Mouse (Mus musculus): ENCODE measurements around the gene Fancd2os. TPM values are rescaled to one million over a fixed set of nuclear protein-coding genes. Genes with fewer than 3 reads are reported as not detected.

The Fancd2os gene
- polyA plus RNA-seq, 1 experiment from 2014 or later, result 0.22 TPM

DNA sequence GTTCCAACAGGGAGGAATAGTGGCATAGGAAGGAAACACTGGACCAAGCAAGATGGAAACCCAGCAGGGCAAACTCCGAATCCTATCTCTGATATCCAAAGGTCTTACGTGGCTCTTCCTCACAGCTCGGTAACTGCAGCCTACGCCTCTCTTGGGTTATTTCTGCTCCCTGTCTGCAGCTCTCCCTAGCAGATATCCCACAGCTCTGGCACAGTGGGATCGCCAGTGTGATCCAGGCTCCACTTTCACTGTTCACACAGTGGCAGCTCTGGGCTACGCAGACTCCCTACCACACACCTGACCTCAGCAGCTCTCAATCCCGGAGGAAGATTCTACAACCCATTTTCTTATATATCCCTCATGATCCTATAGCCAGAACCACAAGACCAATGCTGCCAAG, 13.6 kb upstream of the Fancd2os start:
- ATAC-seq (replicated peaks; ENCODE audit: low FRiP score, low TSS enrichment, low read depth) (no peak), DNase-seq (ENCODE audit: low spot score) (no peak)
- Histone ChIP-seq H3K4me2 (ENCODE audit: low read length) (no peak overlapping the region), H3K27me3 (replicated peaks; ENCODE audit: control insufficient read depth, insufficient read depth, low read length) (no peaks in the 10 kb centered on the region), H3K9ac (ENCODE audit: low read length) (no peak overlapping the region), H3K27ac (ENCODE audit: low read depth) (no peak overlapping the region), H3K4me3 (ENCODE audit: low read depth, low read length) (no peak overlapping the region), H3K4me1 (replicated peaks; ENCODE audit: control insufficient read depth, insufficient read depth, low read length) (no peaks in the 10 kb centered on the region), H3K9me3 (ENCODE audit: control insufficient read depth, low read length) (no peaks in the 10 kb centered on the region), H3K36me3 (ENCODE audit: control insufficient read depth, insufficient read depth, low read length) (peaks cover 75% of the 10 kb centered on the region)
- WGBS, result 95% methylated on average over 7 of the region's 7 CpGs

DNA sequence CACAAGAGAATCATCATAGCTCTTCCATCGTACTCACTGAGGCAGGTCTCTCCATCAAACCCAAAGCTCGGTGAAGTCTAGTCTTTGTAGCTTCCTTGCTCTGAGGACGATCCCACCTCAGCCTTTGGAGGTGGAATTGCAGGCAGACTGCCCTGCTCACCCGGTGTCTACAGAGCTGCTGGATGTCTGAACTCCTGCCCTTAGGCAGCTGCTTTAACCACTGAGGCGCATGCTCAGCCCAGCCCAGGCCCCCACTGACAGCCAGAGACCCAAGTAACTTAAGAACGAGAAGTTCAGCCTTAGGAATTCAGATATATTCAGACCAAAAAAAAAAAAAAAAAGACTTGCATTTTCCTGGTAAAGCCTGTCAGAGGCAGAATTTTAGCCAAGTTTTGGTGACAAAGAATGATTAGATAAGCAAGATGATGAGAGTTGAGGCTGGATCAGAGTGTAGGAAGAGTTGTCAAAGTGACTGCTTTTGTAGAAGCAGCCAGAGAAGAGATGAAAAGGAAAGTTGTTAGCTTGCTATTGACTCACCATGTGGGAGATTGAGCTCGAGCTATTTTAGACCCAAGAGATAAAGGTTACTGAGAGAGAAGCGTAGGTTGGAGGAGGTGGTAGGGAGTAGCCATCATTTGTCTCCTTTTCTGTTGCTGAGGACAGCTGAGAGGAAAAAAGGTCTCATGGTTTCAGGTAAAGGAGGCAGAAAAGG, 11.9 kb upstream of the Fancd2os start:
- H3K9me3 ChIP-seq (ENCODE audit: control insufficient read depth, low read length), result no peaks in the 10 kb centered on the region
- H3K27me3 ChIP-seq (replicated peaks; ENCODE audit: control insufficient read depth, insufficient read depth, low read length), result no peaks in the 10 kb centered on the region
- WGBS, result 91% methylated on average over 8 of the region's 8 CpGs
- no peaks in the 10 kb centered on the region for H3K4me1 ChIP-seq (replicated peaks; ENCODE audit: control insufficient read depth, insufficient read depth, low read length)
- DNase-seq (ENCODE audit: low spot score) (no peak), ATAC-seq (replicated peaks; ENCODE audit: low FRiP score, low TSS enrichment, low read depth) (no peak)
- H3K36me3 ChIP-seq (ENCODE audit: control insufficient read depth, insufficient read depth, low read length), result peaks cover 67% of the 10 kb centered on the region
- no peak overlapping the region for H3K4me3 ChIP-seq (ENCODE audit: low read depth, low read length)
- no peak overlapping the region for H3K27ac ChIP-seq (ENCODE audit: low read depth)
- no peak overlapping the region for H3K9ac ChIP-seq (ENCODE audit: low read length)
- no peak overlapping the region for H3K4me2 ChIP-seq (ENCODE audit: low read length)

DNA sequence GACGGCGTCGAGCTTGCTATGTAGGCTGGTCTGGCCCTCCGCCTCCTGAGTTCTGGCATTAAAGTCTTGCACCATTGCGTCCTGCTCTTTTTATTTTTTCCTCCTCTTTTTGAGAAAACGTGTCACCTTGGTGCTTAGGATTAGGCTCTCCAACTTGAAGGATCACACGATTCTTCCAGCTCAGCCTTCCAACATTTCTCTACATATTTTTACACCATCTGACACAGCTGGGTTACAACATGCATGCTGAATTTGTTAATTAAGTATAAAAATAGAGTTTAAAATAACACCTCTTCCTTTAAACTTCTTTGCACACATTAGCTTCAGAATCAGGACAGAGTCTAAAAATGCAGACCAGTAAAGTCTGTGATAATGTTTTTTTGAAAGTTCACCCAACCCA, 8.8 kb upstream of the Fancd2os start:
- H3K9me3 ChIP-seq (ENCODE audit: control insufficient read depth, low read length), result no peaks in the 10 kb centered on the region
- no peak for ATAC-seq (replicated peaks; ENCODE audit: low FRiP score, low TSS enrichment, low read depth)
- no peak overlapping the region for H3K4me2 ChIP-seq (ENCODE audit: low read length)
- H3K4me3 ChIP-seq (ENCODE audit: low read depth, low read length), result no peak overlapping the region
- no peak overlapping the region for H3K27ac ChIP-seq (ENCODE audit: low read depth)
- peaks cover 44% of the 10 kb centered on the region for H3K36me3 ChIP-seq (ENCODE audit: control insufficient read depth, insufficient read depth, low read length)
- peaks cover 15% of the 10 kb centered on the region for H3K4me1 ChIP-seq (replicated peaks; ENCODE audit: control insufficient read depth, insufficient read depth, low read length)
- no peaks in the 10 kb centered on the region for H3K27me3 ChIP-seq (replicated peaks; ENCODE audit: control insufficient read depth, insufficient read depth, low read length)
- DNase-seq (ENCODE audit: low spot score), result no peak
- WGBS, result 79% methylated on average over 7 of the region's 7 CpGs
- no peak overlapping the region for H3K9ac ChIP-seq (ENCODE audit: low read length)

- Histone ChIP-seq H3K27me3 (replicated peaks; ENCODE audit: control insufficient read depth, insufficient read depth, low read length) (no peaks in the 10 kb centered on the region), H3K4me2 (ENCODE audit: low read length) (no peak overlapping the region), H3K4me1 (replicated peaks; ENCODE audit: control insufficient read depth, insufficient read depth, low read length) (peaks cover 15% of the 10 kb centered on the region), H3K27ac (ENCODE audit: low read depth) (no peak overlapping the region), H3K9me3 (ENCODE audit: control insufficient read depth, low read length) (no peaks in the 10 kb centered on the region), H3K9ac (ENCODE audit: low read length) (no peak overlapping the region), H3K4me3 (ENCODE audit: low read depth, low read length) (no peak overlapping the region), H3K36me3 (ENCODE audit: control insufficient read depth, insufficient read depth, low read length) (peaks cover 40% of the 10 kb centered on the region; the same call in 1 of the 2 replicates)
- ATAC-seq (replicated peaks; ENCODE audit: low FRiP score, low TSS enrichment, low read depth) (no peak), DNase-seq (ENCODE audit: low spot score) (no peak)
- 57% methylated on average over 6 of the region's 6 CpGs for WGBS
Measured at GRCm38 (mm10) chr6:113608871-113609270, 8.4 kb upstream of the Fancd2os start.

GRCm38 (mm10) chr6:113605224-113605545, 4.7 kb upstream of the Fancd2os start:
- whole genome bisulfite sequencing, result 4% methylated on average over 10 of the region's 10 CpGs
- H3K4me1 ChIP-seq (replicated peaks; ENCODE audit: control insufficient read depth, insufficient read depth, low read length), result peaks cover 19% of the 10 kb centered on the region
- H3K27ac ChIP-seq (ENCODE audit: low read depth), result peak overlapping the region; percentile 66; the same call in 1 of the 2 replicates
- H3K36me3 ChIP-seq (ENCODE audit: control insufficient read depth, insufficient read depth, low read length), result peaks cover 15% of the 10 kb centered on the region; the same call in 1 of the 2 replicates
- H3K9ac ChIP-seq (ENCODE audit: low read length), result peak overlapping the region; percentile 72
- no peak for ATAC-seq (replicated peaks; ENCODE audit: low FRiP score, low TSS enrichment, low read depth)
- no peaks in the 10 kb centered on the region for H3K9me3 ChIP-seq (ENCODE audit: control insufficient read depth, low read length)
- peak overlapping the region; percentile 87 for H3K4me2 ChIP-seq (ENCODE audit: low read length)
- H3K4me3 ChIP-seq (ENCODE audit: low read depth, low read length), result peak overlapping the region; percentile 87
- DNase-seq (ENCODE audit: low spot score), result no peak
- H3K27me3 ChIP-seq (replicated peaks; ENCODE audit: control insufficient read depth, insufficient read depth, low read length), result no peaks in the 10 kb centered on the region

- peak within 1 kb of the TSS; percentile 72 for H3K9ac ChIP-seq (ENCODE audit: low read length)
- peak; percentile 94 for DNase-seq (ENCODE audit: low spot score)
Measured at GRCm38 (mm10) chr6:113604432-113605223, 4.1 kb upstream of the Fancd2os start, which contains the start of gene Brk1. Gene Brk1, plus strand, starts transcription at chr6:113604772.

DNA sequence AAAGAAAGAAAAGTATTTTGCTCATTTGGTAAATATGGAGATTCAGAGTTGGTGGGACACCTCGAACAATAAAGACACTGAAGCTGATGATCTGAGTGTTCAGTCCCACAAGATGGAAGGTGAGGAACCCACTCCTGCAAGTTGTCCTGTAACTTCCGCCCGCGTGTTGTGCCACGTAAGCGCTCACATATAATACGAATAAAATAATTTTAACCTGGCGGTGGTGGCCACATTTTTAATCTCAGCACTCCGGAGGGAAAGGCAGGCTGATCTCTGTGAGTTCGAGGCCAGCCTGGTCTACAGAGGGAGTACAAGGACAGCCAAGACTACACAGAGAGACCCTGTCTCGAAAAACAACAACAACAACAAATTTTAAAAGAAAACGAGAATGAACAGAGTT, 3.5 kb upstream of the Fancd2os start:
- DNase-seq (ENCODE audit: low spot score) (no peak), ATAC-seq (replicated peaks; ENCODE audit: low FRiP score, low TSS enrichment, low read depth) (no peak; the same call in 1 of the 2 replicates)
- H3K27me3 ChIP-seq (replicated peaks; ENCODE audit: control insufficient read depth, insufficient read depth, low read length), result no peaks in the 10 kb centered on the region
- peak overlapping the region; percentile 72 for H3K9ac ChIP-seq (ENCODE audit: low read length)
- H3K27ac ChIP-seq (ENCODE audit: low read depth), result peak overlapping the region; percentile 66; the same call in 1 of the 2 replicates
- H3K9me3 ChIP-seq (ENCODE audit: control insufficient read depth, low read length), result no peaks in the 10 kb centered on the region
- H3K4me3 ChIP-seq (ENCODE audit: low read depth, low read length), result peak overlapping the region; percentile 87
- peaks cover 19% of the 10 kb centered on the region for H3K4me1 ChIP-seq (replicated peaks; ENCODE audit: control insufficient read depth, insufficient read depth, low read length)
- 0 out of 2 replicates have a peak, but pooled peaks cover 11% of the 10 kb centered on the region for H3K36me3 ChIP-seq (ENCODE audit: control insufficient read depth, insufficient read depth, low read length)
- 54% methylated on average over 12 of the region's 12 CpGs for WGBS
- H3K4me2 ChIP-seq (ENCODE audit: low read length), result peak overlapping the region; percentile 52

More at GRCm38 (mm10) chr6:113604432-113605223, 4.1 kb upstream of the Fancd2os start, which contains the start of gene Brk1:
- peak within 1 kb of the TSS; percentile 87 for H3K4me3 ChIP-seq (ENCODE audit: low read depth, low read length)
- H3K9me3 ChIP-seq (ENCODE audit: control insufficient read depth, low read length), result no peaks in the 10 kb centered on the region
- peak; percentile 81 for ATAC-seq (replicated peaks; ENCODE audit: low FRiP score, low TSS enrichment, low read depth)
- H3K4me2 ChIP-seq (ENCODE audit: low read length), result peak within 1 kb of the TSS; percentile 87
- H3K27me3 ChIP-seq (replicated peaks; ENCODE audit: control insufficient read depth, insufficient read depth, low read length), result no peaks in the 10 kb centered on the region
- under 1% methylated on average over 65 of the region's 65 CpGs for WGBS
- H3K27ac ChIP-seq (ENCODE audit: low read depth), result peak within 1 kb of the TSS; percentile 66
- peaks cover 19% of the 10 kb centered on the region for H3K4me1 ChIP-seq (replicated peaks; ENCODE audit: control insufficient read depth, insufficient read depth, low read length)
- H3K36me3 ChIP-seq (ENCODE audit: control insufficient read depth, insufficient read depth, low read length), result 0 out of 2 replicates have a peak, but pooled peaks cover 11% of the 10 kb centered on the region

DNA sequence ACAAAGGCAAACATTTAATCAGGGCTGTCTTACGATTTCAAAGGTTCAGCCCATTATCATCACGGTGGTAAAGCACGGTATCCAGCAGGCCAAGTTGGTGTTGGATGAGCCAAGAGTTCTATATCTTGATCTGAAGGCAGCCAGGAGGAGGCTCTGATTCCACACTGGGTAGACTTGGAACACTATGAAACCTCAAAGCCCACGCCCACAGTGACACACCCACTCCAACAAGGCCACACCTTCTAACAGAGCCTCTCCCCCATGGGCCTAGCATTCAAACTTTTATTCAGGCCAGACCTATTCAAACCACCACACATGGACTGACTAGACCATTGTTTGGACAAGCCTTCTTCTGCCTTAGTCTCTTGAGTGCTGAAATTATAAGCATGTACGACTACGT, 2.3 kb upstream of the Fancd2os start:
- H3K4me1 ChIP-seq (replicated peaks; ENCODE audit: control insufficient read depth, insufficient read depth, low read length), result peaks cover 19% of the 10 kb centered on the region
- no peaks in the 10 kb centered on the region for H3K27me3 ChIP-seq (replicated peaks; ENCODE audit: control insufficient read depth, insufficient read depth, low read length)
- no peak overlapping the region for H3K4me2 ChIP-seq (ENCODE audit: low read length)
- WGBS, result 94% methylated on average over 6 of the region's 6 CpGs
- DNase-seq (ENCODE audit: low spot score), result no peak
- H3K4me3 ChIP-seq (ENCODE audit: low read depth, low read length), result no peak overlapping the region
- no peak overlapping the region for H3K9ac ChIP-seq (ENCODE audit: low read length)
- H3K9me3 ChIP-seq (ENCODE audit: control insufficient read depth, low read length), result no peaks in the 10 kb centered on the region
- ATAC-seq (replicated peaks; ENCODE audit: low FRiP score, low TSS enrichment, low read depth), result no peak
- 0 out of 2 replicates have a peak, but pooled peaks cover 8% of the 10 kb centered on the region for H3K36me3 ChIP-seq (ENCODE audit: control insufficient read depth, insufficient read depth, low read length)
- H3K27ac ChIP-seq (ENCODE audit: low read depth), result no peak overlapping the region
